Mouse (Mus musculus) forebrain, embryonic 16.5 days (tissue): ENCODE results near the gene Rcbtb2. TPM values are rescaled to one million over a fixed set of nuclear protein-coding genes. Genes with fewer than 3 reads are reported as not detected.
"Not testable (repeated sequence)": the region's sequence is repeated elsewhere in the genome, so short reads cannot be mapped to it uniquely, and the experiment has no call there.

Source experiments
- ATAC-seq: fragments of 200-750 bp; cut with Nextera tagmentation; 2 replicates; pipeline ENCODE4 v1.8.0; 2017; ENCODE audit warnings: mild to moderate bottlenecking, moderate library complexity
- H3K27ac ChIP-seq: fragments of 300-500 bp; sonication (generic); 2 replicates; pipeline ENCODE4 v1.5.1; 2014; ENCODE audit warnings: low read length, control low read depth
- H3K27me3 ChIP-seq: fragments of 300-500 bp; sonication (generic); replicated peaks from 2 replicates; pipeline ENCODE4 v1.6.1; 2014; ENCODE audit warnings: low read length; ENCODE audit not compliant: control insufficient read depth, insufficient read depth
- H3K36me3 ChIP-seq: fragments of 300-500 bp; sonication (generic); 2 replicates; pipeline ENCODE4 v1.6.1; 2014; ENCODE audit not compliant: control insufficient read depth, insufficient read depth
- H3K4me1 ChIP-seq: fragments of 300-500 bp; sonication (generic); replicated peaks from 2 replicates; pipeline ENCODE4 v1.6.1; 2014; ENCODE audit warnings: low read length; ENCODE audit not compliant: control insufficient read depth, insufficient read depth
- H3K4me2 ChIP-seq: fragments of 300-500 bp; sonication (generic); 2 replicates; pipeline ENCODE4 v1.6.1; 2014; ENCODE audit warnings: mild to moderate bottlenecking, low read length, control low read depth
- H3K4me3 ChIP-seq: fragments of 300-500 bp; sonication (generic); replicated peaks from 2 replicates; pipeline ENCODE4 v1.5.1; 2014; ENCODE audit warnings: mild to moderate bottlenecking, low read length, control low read depth
- H3K9ac ChIP-seq: fragments of 300-500 bp; sonication (generic); replicated peaks from 2 replicates; pipeline ENCODE4 v1.6.1; 2014; ENCODE audit warnings: low read depth, low read length, control low read depth
- H3K9me3 ChIP-seq: fragments of 300-500 bp; sonication (generic); 2 replicates; pipeline ENCODE4 v1.6.1; 2016; ENCODE audit warnings: low read length; ENCODE audit not compliant: control insufficient read depth
- WGBS: fragments of 180-500 bp; shearing (Covaris S2); extraction: QIAGEN DNeasy Blood & Tissue Kit; methylation state at CpG from one replicate; pipeline ENCODE4 v1.1.7; 2014; 5-methylcytosine and 5-hydroxymethylcytosine counted together
- polyA plus RNA-seq: library from polyadenylated mRNA; unstranded; fragments of >200 nt; fragmentation: Nextera tagmentation; extraction: Ambion mirVana; gene quantifications from 2 replicates; pipeline ENCODE4 v1.2.1, GENCODE M21; 2015

Gene Rcbtb2
- polyA plus RNA-seq, 1 experiment from 2014 or later: 79.0 TPM

- H3K4me2 ChIP-seq: no peak overlapping the region
- no peaks in the 10 kb centered on the region for H3K4me1 ChIP-seq
- ATAC-seq: no peak
- no peak overlapping the region for H3K9ac ChIP-seq
- H3K27me3 ChIP-seq: no peaks in the 10 kb centered on the region
- 45% methylated on average over 1 of the region's 1 CpGs for WGBS
- no peak overlapping the region for H3K27ac ChIP-seq
- no peaks in the 10 kb centered on the region for H3K9me3 ChIP-seq
- no peaks in the 10 kb centered on the region for H3K36me3 ChIP-seq
- H3K4me3 ChIP-seq: no peak overlapping the region
Observed at GRCm38 (mm10) chr14:73111091-73111490, 11.7 kb upstream of the Rcbtb2 start.

DNA sequence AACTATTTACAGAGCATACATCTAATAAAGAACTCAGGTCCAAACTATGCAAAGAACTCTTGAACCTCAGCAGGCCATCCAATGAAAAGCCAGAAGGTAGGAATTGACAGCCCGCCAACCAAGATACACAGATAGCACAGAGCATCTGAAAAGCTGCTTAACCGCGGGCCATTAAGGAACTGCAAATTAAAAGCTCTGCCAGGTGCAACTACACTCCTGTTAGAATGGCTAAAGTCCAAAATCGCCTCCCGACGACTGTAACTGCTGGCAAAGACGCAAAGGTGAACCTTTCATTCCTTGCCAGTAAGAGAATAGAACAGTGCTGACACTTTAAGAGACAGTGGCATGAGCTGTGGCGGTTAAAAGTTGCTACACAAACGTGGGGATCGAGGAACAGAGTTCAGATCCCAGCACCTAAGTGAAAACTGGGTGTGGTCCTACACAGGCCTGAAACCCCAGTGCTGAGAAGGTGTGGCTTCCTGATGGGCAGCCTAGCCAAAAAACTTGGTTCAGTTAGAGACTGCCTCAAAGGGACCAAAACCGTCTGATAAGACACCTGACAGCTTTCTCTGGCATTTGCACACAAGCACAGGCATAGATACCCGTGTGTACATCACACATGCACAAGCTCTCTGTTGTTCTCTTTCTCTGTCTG, 10.5 kb upstream of the Rcbtb2 start:
- Histone ChIP-seq H3K27ac (no peak overlapping the region), H3K36me3 (no peaks in the 10 kb centered on the region), H3K9me3 (no peaks in the 10 kb centered on the region), H3K4me2 (no peak overlapping the region), H3K9ac (no peak overlapping the region), H3K27me3 (no peaks in the 10 kb centered on the region), H3K4me1 (no peaks in the 10 kb centered on the region), H3K4me3 (no peak overlapping the region)
- 45% methylated on average over 12 of the region's 12 CpGs for WGBS
- ATAC-seq: no peak

- not testable (repeated sequence) for H3K27me3 ChIP-seq, ATAC-seq, H3K4me1 ChIP-seq, H3K9ac ChIP-seq, H3K4me3 ChIP-seq, H3K27ac ChIP-seq, H3K4me2 ChIP-seq, H3K9me3 ChIP-seq, H3K36me3 ChIP-seq
- whole genome bisulfite sequencing: 98% methylated on average over 3 of the region's 3 CpGs
Observed at GRCm38 (mm10) chr14:73114952-73115351, 7.9 kb upstream of the Rcbtb2 start.

DNA sequence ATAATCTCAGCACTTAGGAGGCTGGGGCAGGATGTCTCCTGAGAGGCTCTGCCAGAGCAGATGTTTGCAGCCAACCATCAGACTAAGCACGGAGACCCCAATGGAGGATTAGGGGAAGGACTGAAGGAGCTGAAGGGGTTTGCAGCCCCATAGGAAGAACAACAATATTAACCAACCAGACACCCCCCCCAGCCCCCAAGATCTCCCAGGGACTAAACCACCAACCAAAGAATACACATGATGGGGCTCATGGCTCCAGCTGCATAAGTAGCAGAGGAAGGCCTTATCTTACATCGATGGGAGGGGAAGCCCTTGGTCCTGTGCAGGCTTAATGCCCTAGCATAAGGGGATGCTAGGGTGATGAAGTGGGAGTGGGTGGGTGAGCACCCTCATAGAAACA, 6.5 kb upstream of the Rcbtb2 start:
- Histone ChIP-seq H3K4me3 (no peak overlapping the region), H3K27me3 (no peaks in the 10 kb centered on the region), H3K27ac (no peak overlapping the region), H3K9ac (no peak overlapping the region), H3K4me2 (no peak overlapping the region), H3K4me1 (peaks cover 6% of the 10 kb centered on the region; the same call in 1 of the 2 replicates), H3K36me3 (no peaks in the 10 kb centered on the region), H3K9me3 (no peaks in the 10 kb centered on the region)
- 68% methylated on average over 2 of the region's 2 CpGs for WGBS
- ATAC-seq: no peak

DNA sequence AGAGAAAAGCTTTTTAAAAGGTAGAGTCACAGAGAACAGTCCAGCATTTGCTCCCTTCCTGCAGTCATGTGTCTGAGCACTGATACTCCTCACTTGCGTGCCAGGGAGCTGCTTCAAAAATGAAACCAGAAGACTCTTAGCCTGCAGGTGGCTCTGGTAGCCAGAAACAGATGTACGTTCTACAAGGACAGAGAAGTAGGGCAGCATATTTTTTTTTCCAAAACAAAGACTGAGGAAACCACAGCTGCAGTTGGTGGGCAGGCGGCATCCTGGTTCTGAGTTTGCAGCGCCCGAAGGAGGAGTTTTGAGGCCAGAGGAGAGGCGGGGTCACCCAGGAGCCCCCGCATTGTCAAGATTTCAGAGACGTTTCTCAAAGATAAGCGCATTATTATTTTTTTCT, 5.9 kb upstream of the Rcbtb2 start:
- Histone ChIP-seq H3K9me3 (no peaks in the 10 kb centered on the region), H3K27ac (no peak overlapping the region), H3K9ac (no peak overlapping the region), H3K27me3 (no peaks in the 10 kb centered on the region), H3K4me2 (no peak overlapping the region), H3K4me1 (peaks cover 6% of the 10 kb centered on the region; the same call in 1 of the 2 replicates), H3K36me3 (no peaks in the 10 kb centered on the region), H3K4me3 (no peak overlapping the region)
- WGBS: 57% methylated on average over 9 of the region's 9 CpGs
- no peak for ATAC-seq

DNA sequence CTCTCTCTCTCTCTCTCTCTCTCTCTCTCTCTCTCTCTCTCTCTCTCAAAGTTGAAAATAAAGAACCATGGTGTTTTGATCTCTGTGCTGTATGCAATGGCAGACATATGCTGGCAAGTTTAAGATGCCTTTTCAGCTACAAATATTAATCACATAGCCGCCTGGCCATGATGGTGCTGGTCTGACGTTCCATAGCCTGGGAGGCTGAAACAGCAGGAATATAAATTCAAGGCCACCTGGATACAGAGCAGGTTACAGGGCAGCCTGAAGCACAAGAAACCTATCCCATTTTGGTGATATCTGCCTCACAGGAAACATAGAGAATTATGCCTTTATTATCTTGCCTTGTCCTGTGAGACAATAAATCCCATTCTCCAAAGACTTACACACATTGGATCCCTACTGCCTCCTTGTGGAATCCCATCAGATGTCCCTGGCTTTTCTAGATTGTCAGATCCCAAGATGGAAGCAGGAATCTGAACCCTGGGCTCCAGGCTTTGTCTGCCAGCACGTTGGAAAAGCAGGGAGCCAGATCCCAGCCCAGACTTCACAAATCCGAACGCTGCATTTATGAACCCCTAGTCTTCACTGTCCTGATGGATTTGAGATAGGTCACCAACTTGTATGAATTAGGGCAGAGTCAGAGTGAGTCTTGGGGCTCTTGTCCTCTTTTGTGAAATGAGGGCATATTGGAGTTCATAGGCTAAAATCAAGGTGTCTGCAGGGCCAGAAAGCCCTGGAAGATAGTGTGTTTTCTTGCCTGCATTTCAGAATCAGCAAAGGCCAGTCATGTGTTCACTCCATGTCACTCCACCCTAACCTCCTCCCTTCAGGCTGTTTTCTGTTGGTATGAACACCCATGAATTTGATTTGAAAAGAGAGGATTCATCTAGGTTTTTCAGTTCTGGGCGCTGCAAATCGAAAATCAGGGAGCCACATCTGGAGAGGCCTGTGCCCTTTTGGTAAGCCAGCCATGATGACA, 5.1 kb upstream of the Rcbtb2 start:
- H3K4me3 ChIP-seq: no peak overlapping the region
- H3K4me1 ChIP-seq: peaks cover 6% of the 10 kb centered on the region; the same call in 1 of the 2 replicates
- no peaks in the 10 kb centered on the region for H3K9me3 ChIP-seq
- no peak for ATAC-seq
- no peaks in the 10 kb centered on the region for H3K27me3 ChIP-seq
- H3K36me3 ChIP-seq: no peaks in the 10 kb centered on the region
- H3K9ac ChIP-seq: no peak overlapping the region
- no peak overlapping the region for H3K4me2 ChIP-seq
- no peak overlapping the region for H3K27ac ChIP-seq
- 86% methylated on average over 7 of the region's 7 CpGs for WGBS

GRCm38 (mm10) chr14:73118482-73119347, 4.1 kb upstream of the Rcbtb2 start:
- 77% methylated on average over 14 of the region's 14 CpGs for WGBS
- Histone ChIP-seq H3K9me3 (no peaks in the 10 kb centered on the region), H3K4me1 (peaks cover 6% of the 10 kb centered on the region; the same call in 1 of the 2 replicates), H3K27me3 (no peaks in the 10 kb centered on the region), H3K4me3 (no peak overlapping the region), H3K36me3 (no peaks in the 10 kb centered on the region), H3K27ac (no peak overlapping the region), H3K9ac (no peak overlapping the region), H3K4me2 (no peak overlapping the region)
- ATAC-seq: no peak

DNA sequence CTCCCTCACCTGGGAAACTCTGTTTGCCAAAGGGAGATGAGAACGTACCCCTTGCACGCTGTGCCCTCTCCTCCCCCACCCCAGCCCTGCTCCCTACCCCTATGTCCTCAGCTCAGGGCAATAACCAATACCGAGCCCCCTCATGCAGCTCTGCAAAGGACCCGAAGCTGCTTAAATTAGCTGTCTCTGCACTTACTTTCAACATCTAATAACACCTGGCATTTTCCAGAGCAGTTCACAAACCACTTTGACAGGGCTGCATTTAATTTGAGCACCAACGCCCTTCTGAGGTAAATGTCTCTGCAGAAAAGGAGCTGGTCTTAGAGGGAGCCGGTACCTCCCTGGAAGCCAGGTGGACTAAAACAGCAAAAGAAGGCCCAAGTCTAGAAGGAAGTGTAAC, 3.4 kb upstream of the Rcbtb2 start:
- WGBS: 59% methylated on average over 6 of the region's 6 CpGs

GRCm38 (mm10) chr14:73119966-73120365, 2.9 kb upstream of the Rcbtb2 start:
- H3K9me3 ChIP-seq: no peaks in the 10 kb centered on the region
- peaks cover 6% of the 10 kb centered on the region; the same call in 1 of the 2 replicates for H3K4me1 ChIP-seq
- no peak overlapping the region for H3K4me3 ChIP-seq
- 13% methylated on average over 2 of the region's 2 CpGs for WGBS
- no peak overlapping the region for H3K27ac ChIP-seq
- no peak for ATAC-seq
- no peaks in the 10 kb centered on the region for H3K36me3 ChIP-seq
- no peak overlapping the region for H3K4me2 ChIP-seq
- H3K27me3 ChIP-seq: no peaks in the 10 kb centered on the region
- no peak overlapping the region for H3K9ac ChIP-seq

More for the DNA sequence above, 3.4 kb upstream of the Rcbtb2 start:
- H3K4me1 ChIP-seq: peaks cover 6% of the 10 kb centered on the region; the same call in 1 of the 2 replicates
- H3K9me3 ChIP-seq: no peaks in the 10 kb centered on the region
- no peak overlapping the region for H3K4me2 ChIP-seq
- H3K4me3 ChIP-seq: no peak overlapping the region
- H3K27ac ChIP-seq: no peak overlapping the region
- no peak overlapping the region for H3K9ac ChIP-seq
- no peaks in the 10 kb centered on the region for H3K27me3 ChIP-seq
- no peaks in the 10 kb centered on the region for H3K36me3 ChIP-seq
- no peak for ATAC-seq
